Mouse (Mus musculus) embryonic fibroblast, embryonic 13.5 days (primary cell): ENCODE measurements around the gene Phactr1. TPM values are rescaled to one million over a fixed set of nuclear protein-coding genes. Genes with fewer than 3 reads are reported as not detected.

Source experiments
- H3K27ac ChIP-seq: 2 replicates; pipeline ENCODE4 v1.5.1; 2012; ENCODE audit warnings: low read length, control low read depth, inconsistent platforms; ENCODE audit not compliant: insufficient read depth
- H3K4me1 ChIP-seq: 2 replicates; pipeline ENCODE4 v1.6.1; 2011; ENCODE audit warnings: low read length; ENCODE audit not compliant: control insufficient read depth, insufficient read depth
- H3K4me3 ChIP-seq: 2 replicates; pipeline ENCODE4 v1.5.1; 2011; ENCODE audit warnings: mild to moderate bottlenecking, control low read depth, low read length; ENCODE audit not compliant: insufficient read depth
- CTCF ChIP-seq: IDR thresholded peaks from 2 replicates; pipeline ENCODE4 v1.5.1; 2011; ENCODE audit warnings: mild to moderate bottlenecking, control low read depth, low read length, moderate library complexity, borderline replicate concordance; ENCODE audit not compliant: insufficient read depth
- POLR2A ChIP-seq: IDR thresholded peaks from 2 replicates; pipeline ENCODE4 v1.6.1; 2011; ENCODE audit warnings: low read depth, mild to moderate bottlenecking, control low read depth, low read length, moderate library complexity
- polyA plus RNA-seq: library from polyadenylated mRNA; stranded (reverse); fragments of >200 nt; gene quantifications from 2 replicates; pipeline ENCODE4 v1.2.4, GENCODE M21; 2011; ENCODE audit warnings: low read depth; ENCODE audit not compliant: missing spikeins, insufficient read length

Gene Phactr1
- polyA plus RNA-seq, 1 experiment = 9.5 TPM

- H3K4me3 ChIP-seq = no peak overlapping the region
- H3K4me1 ChIP-seq = no peaks in the 10 kb centered on the region
- no peak overlapping the region for H3K27ac ChIP-seq
- no peak for TF ChIP-seq CTCF
- TF ChIP-seq POLR2A = no peak
Measured at GRCm38 (mm10) chr13:42812762-42813161, 132.3 kb downstream of the Phactr1 start.

DNA sequence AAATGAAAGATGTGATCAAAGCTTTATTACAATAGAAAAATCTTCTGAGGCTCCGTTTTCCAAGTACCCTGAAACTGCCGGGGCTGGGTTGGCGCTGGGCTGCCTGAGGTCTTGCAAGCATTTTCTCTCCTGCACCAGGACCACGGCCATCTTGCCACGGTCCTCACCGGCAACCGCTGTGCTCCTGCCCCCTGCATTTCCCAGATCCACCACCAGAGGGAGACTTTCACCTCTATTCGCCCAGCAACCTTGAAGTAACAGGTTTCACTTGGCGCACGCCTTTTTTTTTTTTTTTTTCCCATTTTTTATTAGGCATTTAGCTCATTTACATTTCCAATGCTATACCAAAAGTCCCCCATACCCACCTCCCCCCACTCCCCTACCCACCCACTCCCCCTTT lies 138.0 kb downstream of the Phactr1 start:
- H3K4me3 ChIP-seq = no peak overlapping the region
- no peak overlapping the region for H3K27ac ChIP-seq
- no peaks in the 10 kb centered on the region for H3K4me1 ChIP-seq
- TF ChIP-seq POLR2A (no peak), CTCF (peak; percentile 66)

- no peak overlapping the region for H3K4me3 ChIP-seq
- no peak for TF ChIP-seq CTCF
- TF ChIP-seq POLR2A = no peak
- H3K27ac ChIP-seq = no peak overlapping the region
- H3K4me1 ChIP-seq = no peaks in the 10 kb centered on the region
Measured at GRCm38 (mm10) chr13:42820513-42820912, 140.1 kb downstream of the Phactr1 start.

DNA sequence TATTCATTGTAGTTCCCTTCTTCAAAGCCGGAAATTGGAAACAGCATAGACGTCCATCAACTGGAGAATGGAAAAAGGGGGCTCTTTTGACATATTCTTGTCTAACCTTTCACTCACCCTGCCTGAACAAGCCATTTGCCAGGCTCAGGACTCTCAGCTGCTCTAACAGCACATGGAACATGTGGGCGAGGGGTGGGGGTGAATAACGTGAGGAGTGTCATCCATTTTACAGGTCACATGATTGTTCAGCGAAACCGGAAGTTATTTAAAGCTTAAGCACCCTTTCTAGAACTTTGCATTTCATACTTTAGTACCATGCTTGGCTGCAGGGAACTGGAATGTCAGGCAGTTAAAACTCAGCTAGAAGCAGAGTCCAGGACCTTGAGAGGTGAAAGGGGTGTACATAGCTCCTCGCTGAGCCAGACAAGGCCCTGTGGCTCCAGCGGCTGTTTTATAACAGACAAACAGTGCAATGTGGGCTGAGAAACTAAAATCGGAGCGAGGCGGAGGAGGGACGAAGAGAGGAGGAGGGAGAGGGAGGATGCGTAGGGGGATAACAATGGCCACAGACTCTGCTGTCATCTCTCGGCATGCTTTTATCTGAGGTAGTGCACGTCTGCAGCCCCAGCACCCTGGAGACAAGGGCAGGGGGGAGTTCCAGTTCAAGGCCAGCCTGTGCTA lies 141.1 kb downstream of the Phactr1 start:
- TF ChIP-seq POLR2A (no peak), CTCF (no peak)

DNA sequence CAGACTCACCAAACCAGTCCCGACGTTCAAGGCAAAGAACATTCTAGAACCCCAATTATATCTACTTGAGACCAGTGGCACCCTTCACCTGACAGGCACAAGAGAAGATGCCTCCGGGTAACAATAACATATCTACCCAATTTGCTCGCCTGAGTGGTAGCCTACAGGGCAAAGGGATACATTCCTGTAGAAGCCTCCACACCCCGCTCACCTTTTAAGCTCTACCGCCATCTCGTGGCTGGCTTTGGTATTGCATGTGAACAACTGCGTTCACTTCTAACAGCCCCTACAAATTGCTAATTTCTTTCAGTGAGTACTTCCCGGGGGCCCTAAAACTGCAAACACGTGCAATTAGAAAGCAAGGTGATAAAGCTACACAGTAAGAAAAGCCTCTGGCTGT lies 142.1 kb downstream of the Phactr1 start:
- TF ChIP-seq POLR2A = no peak
- TF ChIP-seq CTCF = peak; percentile 64; the same call in 1 of the 2 replicates
- Histone ChIP-seq H3K4me1 (no peaks in the 10 kb centered on the region), H3K4me3 (no peak overlapping the region), H3K27ac (no peak overlapping the region)

More for the DNA sequence above, 141.1 kb downstream of the Phactr1 start:
- Histone ChIP-seq H3K4me1 (no peaks in the 10 kb centered on the region), H3K4me3 (no peak overlapping the region), H3K27ac (no peak overlapping the region)

- TF ChIP-seq CTCF = no peak
- TF ChIP-seq POLR2A = no peak
- Histone ChIP-seq H3K27ac (no peak overlapping the region), H3K4me3 (no peak overlapping the region), H3K4me1 (no peaks in the 10 kb centered on the region)
Measured at GRCm38 (mm10) chr13:42823875-42824274, 143.5 kb downstream of the Phactr1 start.

DNA sequence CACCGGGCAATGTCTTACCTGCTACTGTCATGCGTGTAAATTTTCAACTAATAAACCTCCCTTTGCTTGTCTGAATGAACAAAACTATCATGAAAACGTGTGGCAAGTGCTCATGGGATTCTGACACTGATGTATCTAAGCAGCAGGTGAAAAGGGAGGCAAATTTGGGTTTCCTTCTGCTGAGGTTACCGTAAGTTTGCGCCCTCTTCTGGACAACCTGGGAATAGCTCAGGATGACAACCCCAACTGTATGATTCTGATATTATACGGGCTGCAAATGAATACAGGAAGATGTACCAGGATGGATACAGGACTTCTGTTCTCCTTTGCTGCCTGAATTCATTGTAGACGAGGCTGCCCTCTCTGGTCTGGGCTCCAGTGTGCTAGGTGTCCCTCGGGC lies 146.2 kb downstream of the Phactr1 start:
- no peak for TF ChIP-seq CTCF
- no peak for TF ChIP-seq POLR2A
- H3K4me1 ChIP-seq = no peaks in the 10 kb centered on the region
- no peak overlapping the region for H3K4me3 ChIP-seq
- H3K27ac ChIP-seq = no peak overlapping the region

GRCm38 (mm10) chr13:42828978-42829377 lies 148.6 kb downstream of the Phactr1 start:
- no peak overlapping the region for H3K27ac ChIP-seq
- TF ChIP-seq POLR2A = no peak
- TF ChIP-seq CTCF = no peak
- H3K4me3 ChIP-seq = no peak overlapping the region
- H3K4me1 ChIP-seq = no peaks in the 10 kb centered on the region

GRCm38 (mm10) chr13:42835441-42835840 lies 155.0 kb downstream of the Phactr1 start:
- Histone ChIP-seq H3K4me3 (no peak overlapping the region), H3K4me1 (no peaks in the 10 kb centered on the region), H3K27ac (no peak overlapping the region)
- TF ChIP-seq CTCF (no peak), POLR2A (no peak)

DNA sequence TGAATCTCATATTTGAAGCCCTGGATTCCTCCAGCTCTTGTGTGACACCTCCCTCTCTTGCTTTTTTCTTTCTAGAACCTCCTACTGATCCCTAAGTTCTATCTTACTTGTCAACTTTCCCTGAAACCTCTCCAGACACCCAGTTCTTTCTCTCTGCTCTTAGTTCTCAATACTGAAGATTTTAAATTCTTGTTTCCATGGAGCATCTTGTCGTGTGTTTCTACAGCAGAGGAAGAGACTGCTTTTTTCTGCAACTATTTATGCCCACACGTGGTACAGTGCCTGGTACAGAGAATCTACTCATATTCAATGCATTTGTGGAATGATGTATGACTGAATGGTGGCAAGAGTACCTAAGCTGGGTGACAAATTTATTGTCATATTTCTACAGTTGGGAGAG lies 158.9 kb downstream of the Phactr1 start:
- Histone ChIP-seq H3K4me3 (no peak overlapping the region), H3K4me1 (no peaks in the 10 kb centered on the region), H3K27ac (no peak overlapping the region)
- no peak for TF ChIP-seq POLR2A
- no peak for TF ChIP-seq CTCF
